Mouse (Mus musculus): Measurements from ENCODE around the gene Msmb.

GRCm38 (mm10) chr14:32168653-32169231 is 26.9 kb downstream of the Msmb start:
- no peak for TF ChIP-seq CTCF (IDR thresholded peaks at IDR 0.05; ENCODE audit: low read depth)
- peak; percentile 99 for TF ChIP-seq EP300 (IDR thresholded peaks at IDR 0.05; ENCODE audit: low read depth)

Measured in liver, postnatal 0 days (tissue).